Mouse (Mus musculus) megakaryocyte, embryonic 14.5 days (primary cell): Measurements from ENCODE around the gene Tmem150b.

Experiments used
- FLI1 ChIP-seq: IDR thresholded peaks from 2 replicates; pipeline ENCODE4 v1.6.1; 2012; ENCODE audit warnings: low read length, inconsistent platforms, mixed read lengths
- GATA1 ChIP-seq: IDR thresholded peaks from 3 replicates; pipeline ENCODE4 v1.6.1; 2012; ENCODE audit warnings: mixed read lengths, low read length, inconsistent platforms, borderline replicate concordance

DNA sequence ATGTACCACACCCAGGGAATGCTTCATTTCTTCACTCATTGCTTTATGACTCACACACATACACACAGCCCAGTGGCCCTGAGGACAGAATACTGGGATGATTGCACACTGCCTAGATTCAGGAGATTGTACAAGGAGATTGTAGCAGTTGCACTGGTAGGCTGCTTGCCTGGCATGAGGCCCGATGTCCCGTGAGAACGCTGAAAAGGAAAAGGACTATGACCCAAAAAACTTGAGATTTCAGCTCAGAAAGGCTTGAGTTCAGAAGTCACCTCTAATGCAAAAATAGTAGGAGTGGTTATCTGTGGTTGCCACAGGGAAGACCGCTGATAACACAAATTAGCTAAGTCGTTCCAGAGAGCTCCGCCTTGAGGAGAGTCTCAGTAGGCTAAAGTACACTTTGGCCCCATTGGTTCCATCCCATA is 7.9 kb upstream of the Tmem150b start:
- TF ChIP-seq GATA1, result no peak
- TF ChIP-seq FLI1, result no peak
